Mouse (Mus musculus) lung, adult 2 months (tissue): Measurements from ENCODE around the gene Chrm5.

Experiments used
- CTCF ChIP-seq: fragments of 200-500 bp; IDR thresholded peaks from 2 replicates; pipeline ENCODE4 v1.5.1; 2011; ENCODE audit warnings: mild to moderate bottlenecking, low read length, control low read depth; ENCODE audit not compliant: insufficient read depth
- POLR2A ChIP-seq: fragments of 200-500 bp; IDR thresholded peaks from 2 replicates; pipeline ENCODE4 v1.6.1; 2011; ENCODE audit warnings: low read depth, mild to moderate bottlenecking, control low read depth, low read length, borderline replicate concordance; ENCODE audit errors: extremely low read depth

DNA sequence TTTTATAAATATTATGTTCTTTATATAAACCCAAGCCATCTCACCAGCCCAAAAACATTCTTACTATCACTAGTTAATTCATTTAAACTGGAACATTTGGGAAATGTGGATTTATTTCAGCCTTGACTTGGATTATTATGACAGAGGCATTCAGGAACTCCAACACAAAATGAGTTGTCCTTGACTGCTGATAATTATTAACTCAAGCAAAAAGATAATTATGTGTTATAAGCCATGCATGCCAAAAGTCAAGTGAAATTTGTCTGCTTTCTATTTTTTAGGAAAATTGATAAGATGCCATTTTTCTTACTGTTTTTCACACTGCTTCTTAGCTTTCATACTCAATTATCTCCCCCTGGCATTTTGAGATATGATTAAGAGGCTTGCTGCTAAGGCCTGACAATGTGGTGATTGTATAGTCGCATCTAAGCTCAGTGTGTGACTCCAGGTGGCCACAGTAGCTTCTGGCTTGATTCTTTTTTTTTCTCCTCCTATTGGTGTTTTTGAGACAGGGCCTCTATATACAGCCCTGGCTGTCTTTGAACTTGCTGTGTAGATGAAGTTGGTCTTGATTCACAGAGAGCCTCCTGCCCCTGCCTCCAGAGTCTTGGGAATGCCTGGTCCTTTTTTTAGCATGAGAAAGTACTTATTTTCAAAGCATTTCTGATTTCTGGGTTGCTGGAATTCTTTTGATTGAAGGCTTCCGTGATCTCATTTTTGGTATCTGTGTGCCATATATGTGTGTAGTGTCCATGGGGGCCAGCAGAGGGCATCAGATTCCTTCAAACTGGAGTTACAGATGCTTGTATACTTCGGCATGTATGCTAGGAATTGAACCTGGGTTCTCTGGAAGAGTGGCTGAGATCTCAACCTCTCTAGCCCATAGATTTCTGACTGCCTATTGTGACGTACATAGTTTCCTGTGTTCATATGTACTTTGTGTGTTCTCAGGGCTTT lies 40.2 kb upstream of the Chrm5 start:
- TF ChIP-seq CTCF = no peak
- no peak for TF ChIP-seq POLR2A
